Mouse (Mus musculus) myocyte (in vitro differentiated cells): Measurements from ENCODE around the gene Trmo.

ENCODE experiments used
- CEBPB ChIP-seq: IDR thresholded peaks from 2 replicates; pipeline ENCODE4 v1.6.1; 2011; ENCODE audit warnings: mild to moderate bottlenecking, moderate library complexity; ENCODE audit not compliant: poor library complexity, insufficient read depth, severe bottlenecking
- E2F4 ChIP-seq: IDR thresholded peaks from one replicate; pipeline ENCODE4 v1.6.1; 2011; ENCODE audit warnings: mild to moderate bottlenecking, control low read depth, moderate library complexity; ENCODE audit not compliant: insufficient read depth
- MAX ChIP-seq: IDR thresholded peaks from one replicate; pipeline ENCODE4 v1.6.1; 2011; ENCODE audit warnings: low read depth, mild to moderate bottlenecking, control low read depth
- MYOD1 ChIP-seq, 3 experiments: IDR thresholded peaks; one replicate each; pipeline ENCODE4 v1.6.1; 2011; ENCODE audit warnings: control low read depth in 2 of 3, low read depth in 2 of 3, mild to moderate bottlenecking in 2 of 3, moderate library complexity in 1 of 3; ENCODE audit not compliant: insufficient read length in 2 of 3, control insufficient read depth in 1 of 3
- MYOG ChIP-seq, 3 experiments: IDR thresholded peaks; one replicate each; pipeline ENCODE4 v1.6.1; 2011; ENCODE audit warnings: control low read depth in 2 of 3, low read depth in 2 of 3, mild to moderate bottlenecking in 2 of 3; ENCODE audit not compliant: insufficient read length in 2 of 3, control insufficient read depth in 1 of 3, insufficient read depth in 1 of 3
- POLR2A ChIP-seq: IDR thresholded peaks from one replicate; pipeline ENCODE4 v1.6.1; 2011; ENCODE audit warnings: low read depth, mild to moderate bottlenecking, control low read depth, moderate library complexity; ENCODE audit not compliant: insufficient read length
- POLR2AphosphoS2 ChIP-seq: IDR thresholded peaks from one replicate; pipeline ENCODE4 v1.6.1; 2011; ENCODE audit warnings: low read depth, control low read depth; ENCODE audit not compliant: insufficient read length
- REST ChIP-seq: IDR thresholded peaks from one replicate; pipeline ENCODE4 v1.6.1; 2011; ENCODE audit warnings: mild to moderate bottlenecking, control low read depth, moderate library complexity; ENCODE audit not compliant: insufficient read depth, insufficient read length
- SRF ChIP-seq: IDR thresholded peaks from one replicate; pipeline ENCODE4 v1.6.1; 2011; ENCODE audit warnings: low read depth; ENCODE audit not compliant: control insufficient read depth, insufficient read length
- TCF12 ChIP-seq: IDR thresholded peaks from one replicate; pipeline ENCODE4 v1.6.1; 2011; ENCODE audit warnings: mild to moderate bottlenecking, control low read depth; ENCODE audit not compliant: poor library complexity, insufficient read depth, severe bottlenecking
- TCF3 ChIP-seq: IDR thresholded peaks from one replicate; pipeline ENCODE4 v1.6.1; 2011; ENCODE audit warnings: low read depth, control low read depth; ENCODE audit not compliant: insufficient read length
- USF1 ChIP-seq: IDR thresholded peaks from one replicate; pipeline ENCODE4 v1.6.1; 2011; ENCODE audit warnings: low read depth, mild to moderate bottlenecking, control low read depth, moderate library complexity

DNA sequence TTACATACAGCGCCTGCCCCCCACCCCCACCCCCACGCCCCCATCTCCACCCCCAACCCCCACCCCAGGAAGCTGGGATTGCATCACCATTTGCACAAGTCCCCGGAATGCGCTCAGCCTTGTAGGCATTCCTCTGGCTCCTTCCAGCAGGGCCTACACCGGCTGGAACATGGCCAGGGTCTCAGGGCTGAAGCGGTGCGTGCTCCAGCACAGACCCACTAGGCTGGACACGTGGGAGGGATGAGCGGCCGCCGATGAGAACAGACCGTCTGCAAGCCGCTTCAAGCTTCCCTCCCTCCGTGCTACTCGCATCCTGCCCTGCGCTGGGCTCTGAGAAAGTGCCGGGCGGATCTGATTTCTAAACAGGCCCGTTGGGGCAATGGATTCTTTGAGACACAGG lies 18.2 kb downstream of the Trmo start:
- TF ChIP-seq E2F4 (no peak), TCF3 (no peak), MYOD1 (IDR thresholded peaks at IDR 0.05; ENCODE audit: control insufficient read depth in 1 of 3, insufficient read length in 2 of 3, low read depth in 2 of 3) (no peak), MAX (no peak), POLR2A (no peak), TCF12 (no peak), USF1 (no peak), MYOG (IDR thresholded peaks at IDR 0.05; ENCODE audit: control insufficient read depth in 1 of 3, insufficient read depth in 1 of 3, insufficient read length in 2 of 3, low read depth in 2 of 3) (no peak), REST (no peak), CEBPB (no peak), POLR2AphosphoS2 (no peak), SRF (no peak)
